Mouse (Mus musculus): ENCODE measurements around the gene Cyb5r4. TPM values are rescaled to one million over a fixed set of nuclear protein-coding genes. Genes with fewer than 3 reads are reported as not detected.

Gene Cyb5r4
- polyA plus RNA-seq, 1 experiment from 2014 or later: 38.6 TPM

- H3K4me2 ChIP-seq (replicated peaks; ENCODE audit: low read depth): no peak overlapping the region
- H3K27me3 ChIP-seq (ENCODE audit: control insufficient read depth, insufficient read depth, low read length): no peaks in the 10 kb centered on the region
- H3K27ac ChIP-seq (replicated peaks): no peak overlapping the region
- no peaks in the 10 kb centered on the region for H3K9me3 ChIP-seq (ENCODE audit: control insufficient read depth, low read length)
- no peaks in the 10 kb centered on the region for H3K4me1 ChIP-seq (replicated peaks; ENCODE audit: control insufficient read depth, insufficient read depth)
- ATAC-seq (ENCODE audit: low FRiP score, low TSS enrichment) (peak; percentile 32; the same call in 1 of the 2 replicates), DNase-seq (ENCODE audit: low spot score) (no peak)
- 9% methylated on average over 2 of the region's 2 CpGs for WGBS
- H3K4me3 ChIP-seq (ENCODE audit: low read depth, low read length): no peak overlapping the region
- H3K9ac ChIP-seq (ENCODE audit: low read length): no peak overlapping the region
- no peaks in the 10 kb centered on the region for H3K36me3 ChIP-seq (ENCODE audit: control insufficient read depth, insufficient read depth, low read length)
- TF ChIP-seq CTCF (IDR thresholded peaks at IDR 0.05; ENCODE audit: low read depth): no peak
- TF ChIP-seq EP300 (optimal IDR thresholded peaks at IDR 0.05): no peak
These were observed 56.1 kb downstream of the Cyb5r4 start for GRCm38 (mm10) chr9:87077919-87078318.

GRCm38 (mm10) chr9:87079511-87079910, 57.7 kb downstream of the Cyb5r4 start:
- Histone ChIP-seq H3K4me1 (replicated peaks; ENCODE audit: control insufficient read depth, insufficient read depth) (no peaks in the 10 kb centered on the region), H3K27me3 (ENCODE audit: control insufficient read depth, insufficient read depth, low read length) (no peaks in the 10 kb centered on the region), H3K4me2 (replicated peaks; ENCODE audit: low read depth) (no peak overlapping the region), H3K36me3 (ENCODE audit: control insufficient read depth, insufficient read depth, low read length) (no peaks in the 10 kb centered on the region), H3K27ac (replicated peaks) (no peak overlapping the region), H3K9me3 (ENCODE audit: control insufficient read depth, low read length) (no peaks in the 10 kb centered on the region), H3K9ac (ENCODE audit: low read length) (no peak overlapping the region), H3K4me3 (ENCODE audit: low read depth, low read length) (no peak overlapping the region)
- 60% methylated on average over 2 of the region's 2 CpGs for WGBS
- TF ChIP-seq CTCF (IDR thresholded peaks at IDR 0.05; ENCODE audit: low read depth) (no peak), EP300 (optimal IDR thresholded peaks at IDR 0.05) (no peak)
- ATAC-seq (ENCODE audit: low FRiP score, low TSS enrichment): no peak
- DNase-seq (ENCODE audit: low spot score): no peak

GRCm38 (mm10) chr9:87086991-87087390, 65.2 kb downstream of the Cyb5r4 start:
- Histone ChIP-seq H3K36me3 (ENCODE audit: control insufficient read depth, insufficient read depth, low read length) (no peaks in the 10 kb centered on the region), H3K9me3 (ENCODE audit: control insufficient read depth, low read length) (no peaks in the 10 kb centered on the region), H3K27me3 (ENCODE audit: control insufficient read depth, insufficient read depth, low read length) (no peaks in the 10 kb centered on the region), H3K4me1 (replicated peaks; ENCODE audit: control insufficient read depth, insufficient read depth) (no peaks in the 10 kb centered on the region), H3K9ac (ENCODE audit: low read length) (no peak overlapping the region), H3K4me2 (replicated peaks; ENCODE audit: low read depth) (no peak overlapping the region), H3K4me3 (ENCODE audit: low read depth, low read length) (no peak overlapping the region), H3K27ac (replicated peaks) (no peak overlapping the region)
- 82% methylated on average over 4 of the region's 4 CpGs for WGBS
- DNase-seq (ENCODE audit: low spot score) (peak; percentile 6), ATAC-seq (ENCODE audit: low FRiP score, low TSS enrichment) (no peak)
- TF ChIP-seq EP300 (optimal IDR thresholded peaks at IDR 0.05) (no peak), CTCF (IDR thresholded peaks at IDR 0.05; ENCODE audit: low read depth) (no peak)

- Histone ChIP-seq H3K27ac (replicated peaks) (no peak overlapping the region), H3K9me3 (ENCODE audit: control insufficient read depth, low read length) (no peaks in the 10 kb centered on the region), H3K27me3 (ENCODE audit: control insufficient read depth, insufficient read depth, low read length) (no peaks in the 10 kb centered on the region), H3K4me3 (ENCODE audit: low read depth, low read length) (no peak overlapping the region), H3K36me3 (ENCODE audit: control insufficient read depth, insufficient read depth, low read length) (no peaks in the 10 kb centered on the region), H3K4me1 (replicated peaks; ENCODE audit: control insufficient read depth, insufficient read depth) (no peaks in the 10 kb centered on the region), H3K4me2 (replicated peaks; ENCODE audit: low read depth) (no peak overlapping the region), H3K9ac (ENCODE audit: low read length) (no peak overlapping the region)
- TF ChIP-seq CTCF (IDR thresholded peaks at IDR 0.05; ENCODE audit: low read depth) (peak; percentile 61), EP300 (optimal IDR thresholded peaks at IDR 0.05) (no peak)
- DNase-seq (ENCODE audit: low spot score) (no peak), ATAC-seq (ENCODE audit: low FRiP score, low TSS enrichment) (no peak)
- 53% methylated on average over 2 of the region's 2 CpGs for WGBS
These were observed 76.2 kb downstream of the Cyb5r4 start for GRCm38 (mm10) chr9:87097989-87098388.

GRCm38 (mm10) chr9:87115019-87115418, 93.2 kb downstream of the Cyb5r4 start:
- Histone ChIP-seq H3K36me3 (ENCODE audit: control insufficient read depth, insufficient read depth, low read length) (no peaks in the 10 kb centered on the region), H3K4me1 (replicated peaks; ENCODE audit: control insufficient read depth, insufficient read depth) (no peaks in the 10 kb centered on the region), H3K4me2 (replicated peaks; ENCODE audit: low read depth) (no peak overlapping the region), H3K27me3 (ENCODE audit: control insufficient read depth, insufficient read depth, low read length) (no peaks in the 10 kb centered on the region), H3K9me3 (ENCODE audit: control insufficient read depth, low read length) (no peaks in the 10 kb centered on the region), H3K27ac (replicated peaks) (no peak overlapping the region), H3K9ac (ENCODE audit: low read length) (no peak overlapping the region), H3K4me3 (ENCODE audit: low read depth, low read length) (no peak overlapping the region)
- WGBS: 67% methylated on average over 5 of the region's 5 CpGs
- no peak for ATAC-seq (ENCODE audit: low FRiP score, low TSS enrichment)
- no peak for DNase-seq (ENCODE audit: low spot score)
- no peak for TF ChIP-seq CTCF (IDR thresholded peaks at IDR 0.05; ENCODE audit: low read depth)
- no peak for TF ChIP-seq EP300 (optimal IDR thresholded peaks at IDR 0.05)

- no peaks in the 10 kb centered on the region for H3K27me3 ChIP-seq (ENCODE audit: control insufficient read depth, insufficient read depth, low read length)
- TF ChIP-seq CTCF (IDR thresholded peaks at IDR 0.05; ENCODE audit: low read depth) (no peak), EP300 (optimal IDR thresholded peaks at IDR 0.05) (no peak)
- H3K36me3 ChIP-seq (ENCODE audit: control insufficient read depth, insufficient read depth, low read length): no peaks in the 10 kb centered on the region
- no peak overlapping the region for H3K27ac ChIP-seq (replicated peaks)
- no peaks in the 10 kb centered on the region for H3K4me1 ChIP-seq (replicated peaks; ENCODE audit: control insufficient read depth, insufficient read depth)
- no peak overlapping the region for H3K4me2 ChIP-seq (replicated peaks; ENCODE audit: low read depth)
- ATAC-seq (ENCODE audit: low FRiP score, low TSS enrichment) (no peak), DNase-seq (ENCODE audit: low spot score) (no peak)
- H3K9me3 ChIP-seq (ENCODE audit: control insufficient read depth, low read length): no peaks in the 10 kb centered on the region
- H3K9ac ChIP-seq (ENCODE audit: low read length): no peak overlapping the region
- H3K4me3 ChIP-seq (ENCODE audit: low read depth, low read length): no peak overlapping the region
- WGBS: 42% methylated on average over 6 of the region's 6 CpGs
These were observed 93.7 kb downstream of the Cyb5r4 start for GRCm38 (mm10) chr9:87115456-87115931.
